Mouse (Mus musculus): Measurements from ENCODE around the gene Tbc1d4.

Gene Tbc1d4

DNA sequence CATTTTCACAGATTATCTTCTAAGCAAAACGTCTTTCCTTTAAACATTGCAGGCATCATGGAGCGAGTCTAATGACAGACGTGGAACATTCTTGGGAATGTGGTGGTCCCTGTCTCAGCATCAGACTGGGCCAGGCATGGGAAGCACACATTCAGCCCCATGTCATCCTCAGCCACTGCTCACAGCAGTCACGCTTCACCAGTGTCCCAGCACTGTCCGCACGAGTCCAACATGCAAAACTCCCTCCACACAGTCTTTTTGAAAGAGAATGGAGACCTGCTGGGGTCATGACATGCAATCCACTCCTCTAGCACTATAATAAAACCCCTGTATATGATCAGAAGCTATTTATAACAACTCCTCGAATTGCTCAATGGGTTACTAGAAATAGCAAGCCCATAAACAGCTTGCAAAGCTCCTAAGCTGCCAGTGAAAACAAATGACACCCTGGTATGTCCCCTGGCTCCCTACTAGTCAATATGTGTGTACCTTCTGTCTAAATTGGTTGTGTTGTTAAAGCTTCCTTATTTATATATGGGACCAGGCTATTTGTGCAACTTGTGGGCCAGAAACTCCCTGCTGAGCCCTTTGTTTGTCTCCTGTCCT is 76.8 kb downstream of the Tbc1d4 start:
- DNase-seq (ENCODE audit: extremely low spot score), result no peak

DNA sequence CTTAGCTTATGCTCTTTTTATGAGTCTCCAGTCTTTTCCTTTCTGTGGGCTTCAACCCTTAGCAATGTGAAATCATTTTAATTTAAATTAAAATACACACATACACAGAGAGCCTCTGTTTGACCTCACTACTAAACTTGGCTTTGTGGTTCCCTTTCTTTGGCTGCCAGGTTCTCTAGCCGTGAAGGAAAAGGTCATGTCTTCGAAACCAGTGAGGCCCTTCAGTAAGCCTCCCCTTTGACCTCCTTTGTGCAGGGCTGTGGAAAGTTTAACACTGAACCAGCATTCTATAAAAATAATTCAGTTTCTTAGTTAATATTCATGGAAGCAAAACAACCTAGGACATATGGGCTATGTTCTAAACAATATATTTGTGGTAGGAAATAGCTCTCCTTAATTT is 78.5 kb downstream of the Tbc1d4 start:
- no peak for DNase-seq (ENCODE audit: extremely low spot score)

DNA sequence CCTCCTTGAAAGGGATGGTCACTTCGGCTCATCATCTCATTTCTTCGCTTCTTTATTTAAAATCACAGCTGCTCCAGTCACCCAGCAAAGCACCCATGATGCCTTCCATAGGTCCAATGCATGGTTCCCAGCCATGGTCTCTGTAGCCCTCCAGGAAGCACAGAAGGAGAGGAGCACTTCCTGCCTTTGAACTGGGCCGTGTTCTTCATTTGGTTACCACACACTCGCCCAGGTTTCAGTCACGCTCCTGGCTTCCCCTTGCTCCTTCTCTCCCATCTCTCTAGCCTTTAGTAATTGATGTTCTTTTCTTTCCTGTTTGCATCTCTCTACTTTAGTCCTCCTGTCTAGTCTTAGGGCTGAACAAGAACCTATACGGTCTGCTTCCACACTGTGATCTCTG is 79.8 kb downstream of the Tbc1d4 start:
- DNase-seq (ENCODE audit: extremely low spot score), result no peak

DNA sequence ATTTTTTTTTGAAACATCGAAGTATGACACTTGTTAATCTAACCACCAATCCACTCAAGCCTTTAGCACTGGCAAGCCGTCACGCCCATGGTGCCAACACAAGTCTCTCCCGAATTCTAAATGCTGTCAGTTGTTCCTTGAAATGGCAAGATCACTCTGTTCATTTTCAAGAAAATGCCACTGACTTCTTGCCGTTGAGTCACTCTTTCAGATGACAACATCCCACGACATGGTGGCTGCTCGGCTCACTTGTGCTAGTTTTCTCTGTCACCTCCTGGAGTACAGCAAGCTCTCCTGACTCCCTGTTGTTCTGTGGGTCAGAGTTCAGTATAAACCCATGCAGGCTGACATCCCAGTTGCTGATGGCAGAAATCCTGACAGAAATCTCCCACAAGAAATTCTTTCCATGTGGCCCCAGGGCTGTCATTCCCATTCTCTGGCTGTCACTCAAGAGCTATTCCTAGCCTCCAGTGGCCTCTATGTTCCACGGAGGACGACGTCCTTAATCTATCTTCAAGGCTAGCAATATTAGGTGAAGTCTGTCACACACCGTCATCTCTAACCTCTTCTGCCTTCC is 81.5 kb downstream of the Tbc1d4 start:
- no peak for DNase-seq (ENCODE audit: extremely low spot score)

DNA sequence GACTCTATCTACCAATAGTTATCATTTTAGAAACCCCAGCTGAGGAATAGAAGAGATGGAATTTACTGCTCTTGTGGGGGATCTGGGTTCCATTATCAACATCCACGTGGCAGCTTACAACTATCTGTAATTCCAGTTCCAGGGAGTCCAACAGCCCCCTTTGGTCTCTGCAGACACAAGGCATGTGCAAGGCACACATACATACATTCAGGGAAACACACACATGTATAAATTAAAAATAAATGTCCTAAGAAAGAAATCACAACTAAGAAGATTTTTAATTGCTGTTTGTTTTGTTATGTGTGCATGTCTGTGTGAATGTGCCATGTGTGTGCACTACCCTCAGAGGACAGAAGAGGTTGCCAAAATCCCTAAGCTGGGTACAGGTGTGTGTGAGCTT is 82.5 kb downstream of the Tbc1d4 start:
- no peak for DNase-seq (ENCODE audit: extremely low spot score)

DNA sequence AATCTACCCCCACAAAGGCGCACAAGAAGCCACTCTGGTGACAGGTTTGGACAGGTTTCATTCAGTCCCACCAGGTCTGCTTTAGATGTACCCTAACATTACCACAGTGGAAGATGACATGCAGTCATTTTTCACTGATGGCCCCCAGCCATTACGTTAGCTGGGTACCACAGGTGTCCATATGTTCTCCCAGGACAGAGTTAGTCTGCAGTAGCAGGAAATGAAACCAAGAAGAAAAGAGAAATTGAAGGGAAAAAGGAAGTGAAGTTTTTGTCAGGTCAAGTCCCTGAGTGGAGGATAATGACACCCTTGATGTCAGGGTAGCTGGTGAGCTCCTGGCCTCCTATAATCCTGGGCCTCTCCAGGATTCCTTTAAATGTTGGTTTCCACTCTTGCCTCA is 89.0 kb downstream of the Tbc1d4 start:
- no peak for DNase-seq (ENCODE audit: extremely low spot score)

DNA sequence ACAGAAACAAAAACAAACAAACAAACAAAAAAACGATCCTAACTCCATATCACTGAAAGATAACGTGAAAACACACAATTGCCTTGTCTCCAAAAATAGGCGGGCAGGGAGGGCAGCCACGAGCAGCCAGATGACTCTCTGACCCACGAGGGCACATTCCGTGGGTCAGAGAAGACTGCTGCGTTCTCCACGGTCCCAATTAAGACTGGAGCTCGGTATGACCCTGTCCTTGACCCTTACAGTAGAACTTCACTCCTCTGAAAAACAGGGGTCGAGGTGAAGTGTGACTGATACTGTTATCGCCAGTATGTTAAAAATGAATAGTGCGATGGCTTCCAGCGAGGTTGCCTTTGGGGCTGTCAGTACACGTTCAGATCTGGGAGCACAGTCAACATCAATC is 90.7 kb downstream of the Tbc1d4 start:
- no peak for DNase-seq (ENCODE audit: extremely low spot score)

DNA sequence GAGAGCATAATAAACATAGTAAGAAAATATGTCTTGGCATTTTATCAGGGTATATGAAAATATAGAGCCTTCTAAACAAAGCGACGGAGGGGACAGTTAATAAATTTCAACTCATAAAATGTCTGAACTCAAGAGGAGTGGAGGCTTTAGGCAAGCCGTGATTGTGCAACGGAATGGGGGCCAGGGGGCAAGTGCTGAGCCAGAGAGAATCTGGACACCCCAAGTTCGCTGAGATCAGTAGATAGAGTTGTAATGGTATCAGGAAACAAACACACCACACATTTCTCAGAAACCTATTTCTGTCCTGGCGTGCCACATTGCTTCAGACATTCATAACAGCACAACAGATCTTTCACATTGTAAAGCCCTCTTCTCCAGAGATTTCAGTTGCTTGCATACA is 91.2 kb downstream of the Tbc1d4 start:
- DNase-seq (ENCODE audit: extremely low spot score), result no peak

DNA sequence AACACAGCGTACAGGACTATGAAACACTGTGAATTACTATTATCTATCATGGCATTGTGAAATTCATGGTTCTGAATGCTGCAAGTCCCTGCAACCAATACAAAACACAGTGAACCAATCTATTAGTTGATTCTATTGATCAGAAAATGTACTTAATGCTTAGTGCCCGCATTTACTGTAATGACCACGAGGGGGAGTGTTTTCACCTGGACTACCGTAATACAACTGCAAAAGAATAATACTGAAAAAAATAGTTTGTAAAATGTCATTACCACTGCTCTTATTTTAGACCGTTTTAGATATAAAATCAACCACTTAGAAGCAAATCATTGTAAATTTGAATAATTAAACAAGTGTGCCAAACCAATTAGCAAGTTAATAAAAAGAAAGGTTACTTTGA is 91.7 kb downstream of the Tbc1d4 start:
- no peak for DNase-seq (ENCODE audit: extremely low spot score)

DNA sequence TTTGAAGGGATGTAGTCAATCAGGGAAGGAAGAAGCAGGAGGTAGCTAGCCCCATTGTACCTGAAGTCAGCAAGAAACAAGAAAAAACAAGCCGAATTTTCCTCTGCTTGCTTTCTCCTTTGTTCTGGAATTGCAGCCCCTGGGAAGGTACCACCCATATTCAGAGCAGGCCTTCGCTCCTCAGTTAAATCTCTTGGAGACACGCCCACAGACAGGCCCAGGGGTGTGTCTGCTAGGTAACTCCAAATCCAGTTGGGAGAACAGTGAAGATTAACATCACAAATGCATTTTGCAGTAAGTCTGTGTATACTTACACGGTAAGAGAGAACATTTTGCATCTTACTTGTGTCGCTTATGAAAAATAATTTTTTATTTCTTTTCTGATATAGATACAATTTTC is 92.1 kb downstream of the Tbc1d4 start:
- no peak for DNase-seq (ENCODE audit: extremely low spot score)

DNA sequence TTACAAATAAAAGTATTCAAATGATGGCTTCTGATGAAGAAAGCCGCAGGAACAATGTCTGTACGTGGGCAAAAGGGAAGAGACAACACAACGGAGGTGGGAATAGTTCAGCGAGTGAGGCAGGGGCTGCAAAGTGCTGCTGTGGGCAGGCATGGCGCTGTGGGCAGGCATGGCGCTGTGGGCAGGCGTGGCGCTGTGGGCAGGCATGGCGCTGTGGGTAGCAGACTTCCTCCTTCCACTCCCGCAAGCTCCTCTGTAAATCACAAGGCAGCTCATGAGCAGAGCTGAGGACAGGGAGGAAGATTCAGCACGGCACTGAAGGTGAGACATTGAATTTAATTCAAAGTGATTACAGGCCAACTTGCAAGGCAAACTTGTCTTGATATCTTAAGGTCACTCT is 93.0 kb downstream of the Tbc1d4 start:
- DNase-seq (ENCODE audit: extremely low spot score), result no peak

DNA sequence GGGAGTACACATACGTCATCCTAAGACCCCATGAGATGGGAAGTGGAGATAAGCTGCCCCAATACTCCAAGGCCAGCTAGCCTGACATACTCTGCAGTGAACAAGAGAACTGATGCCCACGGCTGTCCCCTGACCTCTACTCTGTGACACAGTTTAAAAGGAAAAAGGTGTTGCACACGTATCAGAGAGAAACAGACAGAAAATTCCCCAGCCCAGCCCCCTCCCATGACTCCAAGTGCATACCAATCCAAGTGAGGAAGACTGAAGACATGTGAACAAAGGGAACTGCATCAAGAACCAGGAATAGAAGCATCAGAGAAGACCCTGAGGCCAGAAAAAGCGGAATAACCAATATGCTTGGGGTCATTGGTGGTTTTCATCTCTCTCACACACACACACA is 93.7 kb downstream of the Tbc1d4 start:
- DNase-seq (ENCODE audit: extremely low spot score), result no peak

DNA sequence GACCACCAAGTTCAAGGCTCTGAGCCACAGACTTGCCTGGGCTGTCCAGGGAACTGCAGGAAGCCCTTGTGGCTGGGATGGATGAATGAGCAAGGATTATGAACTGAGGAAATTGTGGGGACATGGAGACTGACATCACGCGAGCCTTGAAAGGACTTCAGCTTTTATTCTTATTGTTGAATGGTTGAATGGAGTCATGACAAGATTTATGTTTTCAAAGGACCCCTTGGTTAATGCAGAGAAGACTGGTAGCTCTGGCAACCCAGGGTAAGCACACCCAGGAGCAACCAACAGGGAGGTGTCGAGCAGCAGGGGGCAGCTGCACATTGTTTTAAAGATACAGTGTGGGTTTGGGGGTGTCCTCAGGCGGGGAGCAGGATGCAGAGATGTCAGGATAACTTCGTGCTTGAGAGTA is 94.4 kb downstream of the Tbc1d4 start:
- no peak for DNase-seq (ENCODE audit: extremely low spot score)

DNA sequence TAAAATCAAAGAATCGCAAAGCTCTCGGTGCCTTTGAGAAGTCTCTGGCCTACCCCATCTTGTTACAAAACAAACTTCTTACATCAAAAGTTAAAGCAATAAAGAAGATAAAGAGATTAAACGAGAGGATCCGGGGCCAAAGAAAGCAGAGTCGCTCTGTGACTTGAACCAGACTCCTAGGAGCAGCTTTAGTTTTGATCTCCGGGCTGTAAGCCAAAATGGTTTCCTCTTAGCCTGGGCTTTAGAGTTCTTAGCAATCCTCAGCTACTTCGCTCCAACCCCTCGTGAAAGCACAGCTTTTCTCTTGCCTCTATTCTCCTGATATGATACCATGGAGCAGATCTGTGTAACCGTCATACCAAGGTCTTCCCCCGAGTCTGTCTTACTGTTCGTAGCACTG is 95.8 kb downstream of the Tbc1d4 start:
- no peak for DNase-seq (ENCODE audit: extremely low spot score)

DNA sequence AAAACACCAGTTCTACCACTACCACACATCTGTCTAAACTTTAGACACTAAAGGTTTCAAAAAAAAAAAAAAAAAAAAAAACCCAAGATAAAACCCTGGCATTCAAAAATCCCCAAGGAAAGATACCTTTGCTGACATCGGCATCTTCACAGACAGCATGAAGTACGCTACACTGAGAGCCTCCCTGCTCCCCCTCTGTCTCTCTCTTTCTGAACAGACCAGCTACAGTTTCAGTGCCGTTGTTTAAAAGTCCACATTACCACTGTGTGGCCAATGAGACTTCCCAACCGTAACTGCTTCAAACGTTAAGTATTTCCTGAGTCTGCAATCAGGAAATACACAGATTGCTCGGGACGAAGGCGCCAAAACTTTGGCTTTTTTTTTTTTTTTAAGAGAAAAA is 97.6 kb downstream of the Tbc1d4 start:
- DNase-seq (ENCODE audit: extremely low spot score), result no peak

DNA sequence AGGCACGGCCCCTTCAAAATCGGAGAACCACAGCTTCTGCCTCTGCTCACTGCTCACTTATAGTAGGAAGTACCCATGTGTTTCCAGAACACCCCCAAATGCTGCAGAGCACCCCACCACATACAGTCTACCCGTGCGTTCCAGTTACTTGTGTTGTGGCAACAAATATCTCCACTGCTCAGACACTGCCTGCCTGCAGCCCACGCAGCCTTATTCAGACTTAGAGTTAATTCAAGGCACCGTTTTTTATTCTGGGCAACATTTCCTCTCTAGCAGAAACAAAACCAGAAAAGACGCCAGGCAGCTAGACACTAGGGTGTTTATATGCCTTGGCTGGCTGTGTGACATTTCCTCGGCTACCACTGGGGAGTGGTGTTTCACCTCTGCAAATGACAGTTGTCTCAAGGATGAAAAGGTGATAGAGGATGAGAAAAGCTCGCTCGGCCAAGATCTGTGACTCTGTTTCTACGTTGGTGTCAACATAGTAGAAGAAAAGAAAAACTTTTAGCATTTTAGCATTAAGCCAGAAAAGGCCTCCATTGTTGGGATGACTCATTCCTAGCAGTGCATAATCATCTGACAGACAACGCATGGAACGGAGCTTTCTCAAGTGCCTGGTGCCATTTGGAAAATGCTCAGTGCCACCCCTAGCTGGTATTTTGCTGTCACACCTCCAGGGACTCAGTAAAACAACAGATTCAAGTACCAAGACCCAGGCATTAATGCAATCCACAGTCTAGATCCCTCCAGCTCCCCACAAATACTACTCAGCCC is 98.3 kb downstream of the Tbc1d4 start:
- no peak for DNase-seq (ENCODE audit: extremely low spot score)

DNA sequence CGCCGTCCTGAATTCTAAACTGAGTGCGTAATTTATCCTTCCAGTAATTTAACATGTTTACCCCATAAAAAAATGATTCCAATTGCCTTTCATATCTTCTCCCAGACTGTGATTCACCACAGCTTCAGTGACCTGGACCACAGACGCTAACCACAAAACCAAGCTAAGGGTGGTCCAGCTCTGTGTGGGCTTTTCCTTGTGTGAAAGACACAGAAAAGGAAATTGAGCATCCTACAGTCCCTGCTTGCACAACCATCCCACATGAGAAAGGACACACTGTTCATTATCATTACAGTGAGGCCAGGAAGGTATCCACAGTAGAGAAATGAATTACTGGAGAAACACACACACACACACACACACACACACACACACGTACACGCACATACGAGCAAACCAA is 99.2 kb downstream of the Tbc1d4 start:
- DNase-seq (ENCODE audit: extremely low spot score), result no peak

DNA sequence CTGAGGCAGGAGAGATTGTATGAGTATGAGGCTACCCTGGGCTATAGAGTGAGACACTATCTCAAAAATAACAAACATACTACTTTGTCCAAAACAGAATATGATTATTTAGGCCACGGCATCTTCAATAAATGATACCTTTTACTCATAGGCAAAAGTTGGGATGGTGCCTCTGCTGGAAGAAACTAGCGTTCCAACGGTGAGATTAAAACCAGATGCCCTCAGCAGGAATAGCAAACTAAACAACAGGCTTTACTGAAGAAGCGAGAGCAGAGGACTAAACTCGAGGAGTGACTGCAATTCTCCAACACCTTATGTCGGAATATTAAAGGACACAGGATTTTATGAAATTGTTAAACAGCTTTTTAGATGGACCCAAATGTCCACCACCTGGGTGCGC is 101.0 kb downstream of the Tbc1d4 start:
- no peak for DNase-seq (ENCODE audit: extremely low spot score)

DNA sequence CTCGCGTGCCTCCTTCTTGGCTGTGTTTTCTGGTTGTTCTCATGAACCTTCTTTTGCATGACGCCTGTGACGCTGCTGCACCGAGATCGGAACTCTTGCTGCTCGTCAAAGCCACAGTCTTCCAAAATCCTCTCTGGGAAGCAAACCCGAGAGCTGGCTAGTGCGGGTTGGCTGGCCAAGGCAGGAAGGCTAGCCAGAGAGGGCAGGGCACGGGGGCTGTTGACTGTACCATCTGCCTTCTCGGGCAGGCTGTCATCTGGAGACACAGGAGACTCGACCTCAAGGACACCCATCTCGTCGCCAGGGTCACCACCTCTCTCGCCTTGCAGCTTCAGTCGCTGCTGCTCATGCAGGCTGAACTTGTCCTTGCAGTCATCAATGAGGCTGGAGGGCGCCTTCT is 101.8 kb downstream of the Tbc1d4 start:
- no peak for DNase-seq (ENCODE audit: extremely low spot score)

DNA sequence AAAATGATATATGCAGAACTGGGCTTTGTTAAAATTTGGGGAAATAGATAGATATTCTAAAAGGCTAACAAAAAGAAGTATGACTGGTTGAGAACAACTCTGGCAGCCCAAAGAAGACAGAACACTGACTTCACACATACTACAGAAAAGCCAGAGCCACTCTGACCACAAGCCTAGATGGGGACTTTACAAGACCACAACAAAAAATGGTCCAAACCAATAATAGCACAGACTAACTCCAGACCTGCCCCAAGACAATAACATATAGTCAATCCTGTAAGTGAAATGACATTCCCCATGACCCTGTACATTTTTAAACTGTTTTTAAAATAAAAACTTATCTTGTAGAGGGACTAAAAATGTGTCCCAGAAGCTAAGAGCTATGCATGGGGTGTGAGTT is 103.2 kb downstream of the Tbc1d4 start:
- DNase-seq (ENCODE audit: extremely low spot score), result no peak

DNA sequence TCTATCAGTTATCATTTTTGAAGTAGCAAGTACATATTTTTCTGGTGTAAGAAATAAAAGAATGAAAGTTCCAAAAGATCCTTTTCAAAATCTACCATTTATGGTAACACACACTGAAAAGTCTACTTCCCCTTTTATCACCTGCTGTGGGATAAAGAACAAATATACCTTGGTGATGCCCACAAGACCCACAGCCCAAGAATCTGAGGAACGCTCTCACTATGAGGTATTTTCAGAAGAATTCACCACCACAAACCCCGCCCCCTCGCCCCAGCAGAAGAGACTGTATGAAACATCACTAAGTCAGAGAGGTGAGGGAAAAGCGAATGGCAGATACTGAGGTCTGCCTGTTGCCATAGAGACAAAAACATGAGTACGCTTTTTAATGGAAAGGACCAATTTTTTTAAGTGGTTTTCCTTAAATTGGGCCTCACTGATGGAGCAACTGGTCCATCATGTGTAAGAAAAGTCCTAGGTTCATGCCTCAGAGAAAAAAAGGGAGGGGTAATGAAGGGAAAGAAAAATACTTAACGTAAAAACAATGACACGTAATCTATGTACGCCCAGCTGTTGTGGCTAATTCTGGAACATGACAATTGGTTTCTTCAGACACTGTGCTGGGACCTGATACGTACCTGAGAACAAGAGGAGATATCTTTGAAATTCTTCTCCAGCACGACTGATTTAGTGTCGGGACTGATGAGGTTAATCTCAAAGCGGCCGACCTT is 104.4 kb downstream of the Tbc1d4 start:
- DNase-seq (ENCODE audit: extremely low spot score), result no peak

DNA sequence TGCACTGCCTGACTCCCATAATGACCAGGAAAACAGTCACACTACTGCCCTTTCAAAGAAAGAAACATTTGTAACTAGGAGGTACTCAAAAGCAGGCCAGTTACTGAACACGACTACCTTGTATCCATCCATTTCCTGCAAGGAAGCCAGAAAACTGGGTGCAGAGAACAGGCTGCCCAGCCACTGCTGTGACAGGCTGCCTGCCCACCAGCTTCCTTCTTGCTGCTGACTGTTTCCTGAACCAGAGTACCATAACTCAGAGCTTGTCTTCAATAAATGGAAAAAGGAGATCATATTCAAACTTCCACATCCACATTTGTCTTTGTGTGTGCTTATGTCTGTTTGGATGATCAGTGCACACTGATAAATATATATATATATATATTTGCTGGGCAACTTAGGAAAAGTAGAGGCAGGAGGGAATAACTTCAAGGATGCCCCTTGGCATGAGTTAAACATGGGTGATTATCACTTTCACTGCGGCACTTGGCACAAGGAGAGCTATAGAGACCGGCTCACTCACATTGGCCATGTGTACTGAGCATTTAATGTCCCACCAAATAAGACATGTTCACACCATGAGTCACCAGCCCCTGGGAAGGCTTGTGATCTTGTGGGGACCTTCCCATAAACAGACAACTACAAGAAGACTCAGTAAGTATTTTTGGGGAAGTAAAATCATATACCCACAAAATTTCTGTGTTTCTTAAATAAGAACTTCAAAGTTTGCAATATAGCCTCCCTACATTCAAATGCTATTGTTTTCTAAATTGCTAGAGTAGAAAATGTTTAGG is 105.6 kb downstream of the Tbc1d4 start:
- DNase-seq (ENCODE audit: extremely low spot score), result no peak
